Mouse (Mus musculus): ENCODE measurements at regions not wholly inside any gene's neighbourhood (a gene's known extent, or its start where the extent isn't known, plus 50 kb on each side); places are given as distances from the start of the nearest gene placed in this dataset.

DNA sequence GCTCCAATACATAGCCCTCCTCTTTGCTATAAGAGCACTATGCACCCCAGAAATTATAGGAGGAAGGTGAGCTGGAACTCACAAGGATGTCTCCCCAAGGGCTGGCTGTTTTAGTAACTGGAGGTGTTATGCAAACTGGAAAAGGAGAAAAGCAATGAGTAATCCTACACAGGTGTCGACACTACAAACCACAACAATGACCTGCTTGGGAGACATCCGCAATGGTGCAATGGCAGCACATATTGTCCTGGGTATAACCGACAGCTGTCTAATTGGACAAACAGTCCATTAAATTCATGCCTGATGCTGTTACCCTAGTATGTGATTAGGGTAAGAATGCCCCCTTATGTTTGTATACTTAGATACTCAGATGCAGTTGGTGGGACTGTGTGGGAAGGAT is 303.1 kb upstream of the Pitx2 start:
- no peak for TF ChIP-seq EP300 (IDR thresholded peaks at IDR 0.05; ENCODE audit: low read depth)
- TF ChIP-seq CTCF (IDR thresholded peaks at IDR 0.05; ENCODE audit: low read depth): no peak
